Mouse (Mus musculus) layer of hippocampus, adult 9-10 months (tissue): ENCODE results near the gene Polr1c.

Source experiments
- DNase-seq: peaks from one replicate; pipeline ENCODE4 v3.0.0; 2022; ENCODE audit warnings: low spot score

The Polr1c gene

DNA sequence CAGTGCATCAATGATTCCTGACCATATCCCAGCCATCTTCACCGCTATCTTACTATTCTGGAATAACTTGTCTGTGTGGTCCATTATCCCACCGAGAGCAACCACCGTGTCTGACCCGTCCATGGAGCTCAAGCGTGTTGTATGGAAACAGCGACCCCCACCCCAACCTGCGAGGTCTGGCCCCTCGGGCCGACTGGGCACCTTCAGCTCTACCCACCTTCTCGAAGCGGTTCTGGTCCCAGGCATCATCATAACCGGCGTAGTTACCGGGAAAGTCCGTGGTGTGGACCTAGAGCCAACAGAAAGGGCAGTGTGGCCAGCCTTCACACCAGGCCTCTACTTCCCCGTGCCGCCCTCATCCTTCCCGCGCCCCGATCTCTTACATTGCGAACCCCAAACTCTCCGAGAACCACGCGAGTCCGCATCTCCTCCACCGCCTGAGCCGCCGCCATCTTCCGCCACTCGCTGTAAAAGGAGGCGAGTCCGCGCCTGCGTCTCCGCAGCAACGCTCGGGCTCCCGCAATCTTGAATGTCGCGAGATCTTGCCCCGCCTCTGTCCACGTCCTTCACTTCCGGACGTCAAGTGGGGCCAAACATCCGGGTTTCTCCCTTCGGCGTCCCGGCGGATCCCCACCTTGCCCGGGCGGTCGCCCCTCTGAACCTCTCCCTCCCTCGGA lies at the start of gene Polr1c, which contains the start of gene Yipf3:
Gene Polr1c, minus strand, starts transcription at position 543 of the 677 bp plus-strand sequence.
Gene Yipf3, plus strand, starts transcription at position 569 of the 677 bp plus-strand sequence.
- DNase-seq, result peak; percentile 77

DNA sequence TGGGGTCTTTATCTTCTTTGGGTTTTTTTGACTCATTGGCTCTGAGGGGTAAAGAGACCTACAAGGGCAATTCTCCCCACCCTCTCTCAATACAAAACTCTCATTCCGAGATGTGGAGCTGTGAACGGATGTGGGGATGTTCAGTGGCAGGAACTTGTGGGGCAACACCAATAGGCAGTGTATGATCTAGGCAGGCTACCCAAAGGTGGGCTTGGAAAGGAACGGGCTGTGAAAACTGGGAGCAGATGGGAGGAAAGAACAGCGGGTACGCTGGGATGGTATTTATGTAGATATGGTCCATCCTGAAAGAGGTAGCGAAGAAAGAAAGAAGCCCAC lies 49.1 kb upstream of the Polr1c start:
- DNase-seq, result peak; percentile 24

DNA sequence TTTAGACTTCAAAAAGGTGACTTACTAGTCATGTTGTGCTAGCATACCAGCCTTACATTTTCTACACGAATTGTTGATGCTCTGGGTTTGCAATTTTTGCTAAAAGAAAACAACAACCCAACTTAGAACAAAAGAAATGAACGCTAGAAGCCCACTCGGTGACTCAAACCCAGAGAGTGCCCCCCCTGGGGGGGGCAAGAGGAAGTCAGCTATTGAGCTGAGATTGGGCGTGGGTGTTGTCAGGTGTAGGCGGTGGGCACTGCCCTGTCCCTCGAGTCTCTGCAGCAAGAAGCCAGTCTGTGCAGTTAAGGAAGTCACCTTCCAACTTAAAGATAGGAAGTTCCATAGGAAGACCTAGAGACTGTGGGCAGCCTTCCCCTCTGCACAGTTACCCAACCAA lies 48.7 kb upstream of the Polr1c start:
- DNase-seq, result no peak

DNA sequence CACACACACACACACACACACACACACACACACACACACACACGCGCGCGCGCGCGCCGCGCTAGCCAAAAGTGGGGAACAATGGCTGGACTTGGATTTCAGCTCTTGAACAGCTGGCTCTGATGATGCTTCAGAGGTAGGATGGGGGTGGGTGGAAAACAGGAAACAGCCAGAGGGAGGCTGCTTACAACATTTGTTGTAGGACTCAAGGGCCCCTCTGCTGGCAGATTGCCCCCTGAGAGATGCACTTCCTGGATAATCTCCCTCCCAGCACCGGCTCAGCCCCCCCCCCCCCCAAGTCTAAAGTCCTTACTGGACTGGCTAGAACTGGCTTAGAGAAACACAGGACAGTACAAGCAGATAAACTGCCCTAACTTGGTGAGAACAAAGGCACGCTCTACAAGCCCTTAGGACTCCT lies 39.8 kb upstream of the Polr1c start:
- no peak for DNase-seq

DNA sequence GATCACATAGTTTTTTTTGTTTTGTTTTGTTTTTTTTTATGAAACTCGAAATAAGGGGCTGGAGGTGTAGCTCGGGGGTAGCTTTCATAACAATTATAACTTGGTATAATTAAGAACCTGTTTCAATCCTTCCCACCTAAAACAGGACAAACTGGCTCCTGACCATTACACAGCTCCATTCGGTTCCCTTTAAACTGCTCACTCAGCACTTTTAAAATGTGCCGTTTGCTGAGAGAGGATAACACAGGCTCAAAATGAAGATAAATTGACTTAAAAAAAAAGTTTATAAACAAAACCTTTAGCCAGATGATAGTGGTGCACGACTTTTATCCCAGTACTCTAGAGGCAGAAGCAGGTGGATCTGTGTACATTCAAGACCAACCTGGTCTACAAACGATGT lies 37.6 kb upstream of the Polr1c start:
- DNase-seq, result no peak

DNA sequence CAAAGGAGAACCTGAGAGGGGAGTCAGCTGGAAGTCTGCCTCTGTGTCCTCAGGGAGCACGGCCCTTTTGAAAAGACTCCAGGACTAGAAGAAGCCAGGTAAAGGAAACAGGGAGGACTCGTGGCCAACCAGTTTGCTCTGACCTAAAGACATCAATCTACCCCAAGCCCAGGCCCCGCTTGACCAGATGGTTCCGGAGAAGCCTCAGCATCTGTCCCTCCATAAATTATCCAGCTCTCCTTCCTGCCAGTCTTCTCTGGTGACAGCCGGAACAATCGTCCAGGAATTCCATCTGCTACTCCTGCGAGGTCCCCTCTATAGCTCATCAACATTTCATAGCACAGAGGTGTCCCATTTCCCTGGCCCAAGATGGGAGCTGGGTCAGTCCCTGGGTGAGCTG lies 36.8 kb upstream of the Polr1c start:
- no peak for DNase-seq

DNA sequence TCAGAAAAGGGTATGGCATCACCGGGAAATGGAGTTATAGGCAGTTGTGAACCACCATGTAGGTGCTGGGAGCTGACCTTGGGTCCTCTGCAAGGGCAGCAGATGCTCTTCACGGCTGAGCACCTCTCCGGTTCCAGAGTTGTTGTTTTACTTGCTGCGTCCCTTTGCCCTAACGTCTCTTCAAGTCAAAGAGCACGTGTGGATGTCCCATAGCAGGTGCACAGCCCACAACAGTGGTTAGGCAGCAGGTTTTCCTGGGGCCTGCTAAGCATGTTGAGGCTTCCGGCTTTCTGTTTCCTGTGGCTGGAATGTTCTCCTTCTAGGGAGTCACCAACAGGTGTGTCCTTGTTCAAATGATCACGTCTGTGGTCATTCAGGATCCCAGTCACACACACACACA lies 36.1 kb upstream of the Polr1c start:
- no peak for DNase-seq

DNA sequence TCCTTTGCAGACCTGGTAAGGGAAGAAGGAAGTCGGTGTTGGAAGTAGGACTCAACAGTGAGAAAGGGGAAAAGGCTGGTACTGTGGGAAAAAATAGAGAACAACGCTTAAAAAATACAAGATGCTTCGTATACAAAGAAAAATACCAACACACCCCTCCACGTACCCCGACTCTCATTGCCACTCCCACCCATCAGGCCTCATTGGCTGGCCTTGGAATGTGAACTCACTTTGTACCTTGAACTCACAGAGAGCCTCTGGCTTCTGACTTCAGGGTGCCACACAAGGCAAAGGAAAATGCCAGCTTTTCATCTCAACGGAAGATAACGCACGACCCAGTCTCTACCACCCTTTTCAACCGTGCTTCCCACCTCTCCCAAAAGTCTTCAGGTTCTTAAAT lies 35.3 kb upstream of the Polr1c start:
- DNase-seq, result no peak

DNA sequence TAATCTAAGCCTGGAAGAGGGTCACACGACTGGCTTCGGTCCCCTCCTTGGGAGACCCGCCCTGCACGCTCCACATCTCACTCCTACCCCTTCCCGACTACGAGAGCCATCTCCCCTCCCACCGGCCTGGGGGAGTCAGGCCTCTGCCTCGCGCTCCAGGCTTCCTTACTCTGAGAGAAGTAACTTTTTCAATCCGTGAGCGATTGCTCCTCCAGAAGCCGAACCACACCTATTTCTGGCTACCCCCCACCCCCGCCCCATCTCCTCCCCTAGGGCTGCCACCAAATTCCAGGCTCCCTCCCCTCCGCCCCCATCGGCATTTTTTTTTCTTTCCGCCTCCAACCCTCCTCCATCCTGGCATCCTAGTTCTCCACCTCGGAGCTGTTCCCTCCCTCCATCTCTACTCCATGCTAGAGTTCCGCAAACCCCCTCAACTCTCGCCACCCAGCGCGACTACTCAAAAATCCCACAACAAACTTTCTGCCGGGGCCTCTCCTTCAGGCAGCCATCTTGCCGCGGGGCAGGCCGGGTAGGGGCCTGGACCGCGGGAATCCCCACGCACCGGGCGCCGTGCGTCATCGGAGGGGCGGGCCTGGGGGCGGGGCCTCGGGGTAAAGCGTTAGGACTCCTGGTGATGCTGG lies 34.7 kb upstream of the Polr1c start, which contains the start of gene Tjap1:
Gene Tjap1, minus strand, starts transcription at position 544 of the 641 bp plus-strand sequence.
- DNase-seq, result no peak

DNA sequence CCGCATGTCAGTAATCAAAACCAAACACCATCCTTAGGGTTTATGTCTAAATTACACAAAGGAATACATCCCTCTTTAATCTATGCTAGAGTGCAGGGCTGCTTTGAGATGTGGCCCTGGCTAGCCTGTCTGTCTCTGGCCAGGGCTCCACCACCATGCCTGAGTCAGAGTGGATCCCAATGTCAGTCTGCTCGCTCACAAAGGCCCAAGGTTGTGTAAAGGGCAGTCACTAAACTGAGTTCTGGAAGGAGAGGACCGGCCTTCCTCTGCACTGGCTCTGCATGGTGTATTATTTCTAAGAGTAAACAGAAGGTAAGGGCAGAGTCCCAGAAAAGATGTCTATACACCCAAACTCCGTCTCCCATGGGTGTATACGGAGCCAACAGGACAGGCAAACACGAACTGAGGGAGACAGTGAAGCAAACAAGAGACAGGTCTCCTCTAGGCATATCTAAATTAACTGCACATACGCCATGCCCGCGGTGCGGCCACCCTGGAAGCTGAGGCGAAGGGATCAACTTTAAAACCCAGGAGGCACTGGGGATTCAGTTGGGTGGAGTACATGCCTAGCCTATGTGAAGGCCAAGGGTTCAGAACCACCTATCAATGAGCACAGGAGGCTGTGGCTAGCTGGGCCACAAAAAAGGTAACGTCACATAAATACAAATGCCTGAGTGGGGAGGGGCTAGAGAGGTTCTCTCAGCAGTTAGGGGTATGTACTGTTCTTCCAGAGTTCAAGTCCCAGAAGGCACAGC lies 30.3 kb upstream of the Polr1c start:
- no peak for DNase-seq

DNA sequence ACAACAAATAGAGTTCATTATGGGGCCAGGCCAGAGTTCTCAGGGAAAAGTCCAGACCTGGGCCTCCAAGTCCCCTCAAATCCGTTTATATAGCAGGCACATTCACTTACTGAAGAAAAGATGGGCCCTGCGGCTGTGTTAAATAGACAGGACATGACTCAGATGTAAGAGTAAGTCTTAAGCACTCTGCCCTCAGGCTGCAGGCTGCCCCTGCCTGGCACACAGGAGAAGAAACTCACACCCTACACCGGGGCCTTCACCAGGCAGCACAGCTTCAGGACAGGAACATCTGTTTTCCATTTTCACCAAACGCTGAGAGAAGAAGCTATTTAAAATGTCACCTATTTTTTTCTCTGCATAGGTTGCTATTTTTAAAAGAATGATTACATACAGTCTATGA lies 29.7 kb upstream of the Polr1c start:
- DNase-seq, result no peak

DNA sequence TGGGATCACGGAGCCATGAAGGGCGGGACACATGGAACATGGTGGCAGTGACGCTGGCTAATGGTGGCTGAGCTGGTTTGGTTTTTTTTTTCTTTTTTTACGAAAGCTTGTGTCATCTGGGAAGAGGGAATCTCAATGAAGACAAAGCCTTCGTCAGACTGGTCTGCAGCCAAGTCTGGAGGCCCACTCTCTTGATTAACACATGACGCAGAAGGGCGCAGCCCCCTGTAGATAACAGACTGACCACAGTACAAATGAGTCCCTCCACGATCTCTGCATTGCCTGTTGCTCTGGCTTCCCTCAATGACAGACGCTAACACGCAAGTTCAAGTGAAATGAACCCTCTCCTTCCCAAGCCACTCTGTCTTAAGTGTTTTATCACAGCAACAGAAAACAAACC lies 27.7 kb upstream of the Polr1c start:
- DNase-seq, result no peak

DNA sequence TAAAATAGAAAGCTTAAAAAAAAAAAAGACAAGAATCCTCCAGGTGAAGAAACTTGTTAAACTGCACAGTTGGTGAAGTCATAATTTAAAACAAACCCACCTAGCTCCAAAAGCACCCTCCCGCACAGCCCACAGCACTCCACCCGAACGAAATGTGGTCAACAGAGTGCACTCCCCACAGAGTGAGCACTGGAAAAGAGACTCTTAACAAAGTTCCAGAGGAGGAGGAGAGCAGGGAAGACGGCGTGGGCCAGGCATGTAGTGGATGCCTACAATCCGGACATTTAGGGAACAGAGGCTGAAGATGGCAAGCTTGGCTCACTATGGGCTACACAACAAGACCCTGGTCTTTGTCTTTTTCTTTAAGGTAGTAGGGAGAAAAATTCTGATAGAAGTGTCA lies 27.2 kb upstream of the Polr1c start:
- DNase-seq, result no peak

DNA sequence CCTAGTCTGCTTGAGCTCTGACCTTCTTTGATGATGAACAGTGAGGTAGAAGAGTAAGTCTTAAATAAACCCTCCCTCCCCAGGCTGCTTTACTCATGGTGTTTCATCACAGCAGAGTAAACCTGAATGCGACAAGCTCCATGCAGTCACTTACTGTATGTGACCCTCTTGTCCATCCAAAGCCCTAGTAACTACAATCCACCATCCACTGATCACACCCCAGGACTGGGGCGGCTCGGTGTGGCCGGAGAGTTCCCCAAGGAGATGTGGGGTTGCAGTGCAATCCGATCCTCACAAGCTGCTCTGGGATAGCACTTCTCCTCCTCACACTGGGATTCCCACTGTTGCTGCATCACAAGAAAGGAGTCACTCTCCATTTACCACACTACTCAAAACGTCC lies 26.6 kb upstream of the Polr1c start:
- no peak for DNase-seq

DNA sequence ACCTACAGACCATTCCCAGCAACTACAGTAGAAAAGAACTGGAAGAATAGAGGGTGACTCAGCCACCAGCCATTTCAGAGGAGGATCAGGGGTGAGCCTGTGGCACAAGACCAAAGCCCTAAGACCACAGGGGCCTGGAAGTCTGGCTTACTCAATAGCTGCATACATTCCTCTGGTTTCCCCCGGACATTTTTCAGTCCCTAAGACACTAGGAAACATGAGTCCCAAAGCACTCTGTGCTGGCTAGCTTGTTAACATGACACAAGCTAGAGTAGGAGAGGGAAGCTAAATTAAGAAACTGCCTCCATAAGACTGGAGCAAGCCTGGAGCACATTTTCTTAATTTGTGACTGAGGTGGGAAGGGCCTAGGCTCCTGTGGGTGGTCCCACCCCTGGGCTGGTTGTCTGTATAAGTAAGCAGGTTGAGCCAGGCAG lies 26.0 kb upstream of the Polr1c start:
- no peak for DNase-seq

DNA sequence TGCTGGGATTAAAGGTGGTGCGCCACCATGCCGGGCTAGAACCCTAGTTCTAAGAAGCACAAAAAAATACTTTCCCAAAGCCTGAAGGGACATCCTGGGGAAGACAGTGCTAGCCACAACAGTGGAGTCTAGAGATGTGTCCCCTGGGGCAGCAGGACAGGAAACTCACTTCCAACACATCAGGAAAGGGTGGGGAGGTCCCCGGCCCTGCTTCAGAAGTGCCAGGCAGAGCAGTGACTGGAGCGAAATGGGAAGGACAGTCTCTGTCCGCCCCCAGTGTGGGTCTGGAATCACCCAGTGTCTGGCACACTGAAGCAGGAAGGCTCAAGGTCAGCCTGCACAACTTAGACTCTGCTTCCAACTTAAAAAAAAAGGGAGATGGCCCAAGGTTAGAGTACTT lies 24.8 kb upstream of the Polr1c start:
- no peak for DNase-seq

DNA sequence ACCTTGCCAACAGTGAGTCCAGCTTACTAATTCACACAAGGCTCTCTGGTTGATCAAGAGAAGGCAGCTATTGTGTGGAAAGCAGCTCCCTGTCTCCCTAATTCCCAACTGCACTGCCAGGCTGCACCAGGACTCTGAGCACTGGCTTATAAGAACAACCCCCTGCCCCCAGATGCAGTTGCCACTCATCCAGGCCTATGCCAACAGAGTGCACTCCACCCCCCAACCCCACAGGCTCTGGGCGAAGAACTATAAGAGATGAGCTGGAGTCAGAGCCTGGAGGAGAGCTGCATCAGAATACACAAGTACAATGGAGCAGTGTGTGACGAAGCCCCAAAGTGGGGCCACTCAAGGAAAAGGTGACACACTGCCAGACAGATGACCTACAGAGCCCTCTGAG lies 24.2 kb upstream of the Polr1c start:
- DNase-seq, result no peak

DNA sequence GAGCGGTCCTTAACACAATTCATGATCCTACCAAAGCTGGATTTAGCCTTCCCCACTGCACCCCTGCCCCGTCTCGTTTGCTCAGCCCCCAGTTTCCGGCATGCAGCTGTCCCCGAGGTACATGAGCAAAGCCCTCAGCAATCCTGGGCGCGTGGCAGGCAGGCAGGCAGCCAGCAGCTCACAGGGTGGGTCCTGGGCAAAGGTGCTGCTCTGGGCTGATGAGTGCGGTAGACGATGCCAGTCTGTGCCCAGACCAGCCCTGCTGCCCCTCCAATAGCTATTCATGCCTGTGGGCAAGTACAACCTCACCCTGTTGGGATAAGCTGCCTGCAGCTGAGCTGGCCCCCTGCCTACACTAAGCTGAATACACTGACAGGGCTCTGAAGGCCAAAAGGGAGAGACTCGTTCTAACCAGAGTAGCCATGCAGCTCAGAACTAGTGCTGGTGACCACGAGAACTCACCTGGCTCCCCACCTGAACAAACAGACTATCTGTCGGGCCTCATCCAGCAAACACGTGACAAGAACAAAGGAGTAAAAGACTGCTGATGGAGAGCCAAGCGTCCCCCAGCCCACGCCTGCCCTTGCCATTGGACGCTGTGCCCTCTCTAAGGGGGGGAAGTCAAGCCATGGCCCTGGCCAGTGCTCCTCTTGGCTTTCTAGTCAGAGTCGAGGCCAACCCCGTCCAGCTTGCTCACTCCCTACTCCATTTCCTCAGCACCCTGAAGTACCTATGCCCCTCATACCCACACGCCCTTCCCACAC lies 22.1 kb upstream of the Polr1c start:
- DNase-seq, result no peak

DNA sequence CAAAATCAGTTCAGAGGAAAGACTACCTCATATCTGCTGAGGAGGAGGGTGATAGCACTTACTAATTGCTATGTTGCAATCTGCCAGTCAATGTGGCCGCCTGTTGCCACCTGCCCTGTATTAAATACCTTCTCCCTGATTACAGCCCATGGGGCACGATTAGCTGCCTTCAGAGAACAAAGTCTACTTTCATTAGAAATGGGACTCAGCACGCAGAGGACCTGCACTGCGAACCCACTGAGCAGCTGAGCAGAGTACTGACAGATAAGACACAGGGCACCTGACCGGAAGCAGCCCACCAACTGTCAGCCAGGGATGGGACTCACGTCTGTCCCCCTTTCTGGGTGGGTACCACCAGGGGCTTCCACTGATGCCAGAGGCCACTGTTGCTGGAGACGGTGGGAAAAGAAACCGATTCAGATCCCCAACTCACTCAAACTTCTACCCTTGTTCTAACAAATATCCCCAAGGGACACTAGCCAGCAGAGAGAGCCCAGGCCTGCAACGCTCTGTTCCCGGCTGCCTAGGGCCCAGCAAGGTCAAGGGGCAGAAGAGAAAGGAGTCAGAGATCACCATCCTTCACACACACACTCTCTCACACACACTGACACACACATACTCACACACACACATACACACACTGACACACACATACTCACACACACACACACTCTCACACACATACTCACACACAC lies 20.3 kb upstream of the Polr1c start:
- DNase-seq, result no peak

DNA sequence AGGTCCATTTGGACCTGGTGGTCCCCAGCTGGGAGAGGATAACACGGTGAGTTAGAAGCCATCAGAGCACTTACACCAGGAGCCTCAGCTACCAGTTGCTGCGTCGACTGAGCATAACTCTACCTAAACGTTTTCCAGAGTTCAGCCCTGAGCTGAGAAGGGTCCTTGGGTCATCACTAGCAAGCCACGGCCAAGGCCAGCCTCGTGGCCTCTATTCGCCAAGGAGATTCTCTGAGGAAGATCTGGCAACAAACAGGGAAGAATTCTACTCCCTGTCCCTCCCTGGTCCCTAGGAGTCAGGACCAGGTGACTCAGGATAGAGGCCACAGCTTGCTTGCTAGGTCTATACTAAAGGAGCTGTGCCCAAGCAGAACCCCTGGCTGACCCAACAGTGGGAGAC lies 19.7 kb upstream of the Polr1c start:
- no peak for DNase-seq

DNA sequence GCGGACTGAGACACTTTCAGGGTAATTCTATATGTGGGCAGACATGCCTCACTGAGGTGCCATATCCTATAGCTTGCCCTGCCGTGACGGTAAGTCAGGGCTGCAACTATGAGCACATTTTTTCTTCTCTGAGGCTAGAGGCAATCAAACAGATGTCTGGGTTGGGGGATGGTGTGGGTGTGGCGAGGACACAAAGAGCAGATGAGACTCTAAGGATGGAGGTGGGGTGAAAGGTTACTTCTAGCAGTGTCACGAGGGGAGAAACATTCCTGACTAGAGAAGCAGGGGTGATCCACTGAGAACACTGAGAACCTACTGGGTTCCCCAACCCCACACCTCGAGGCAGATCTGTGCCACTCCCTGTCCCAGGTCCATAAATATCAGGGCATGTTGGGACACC lies 19.1 kb upstream of the Polr1c start:
- DNase-seq, result no peak
